Mouse (Mus musculus): ENCODE data around the gene Denr.

Gene Denr

DNA sequence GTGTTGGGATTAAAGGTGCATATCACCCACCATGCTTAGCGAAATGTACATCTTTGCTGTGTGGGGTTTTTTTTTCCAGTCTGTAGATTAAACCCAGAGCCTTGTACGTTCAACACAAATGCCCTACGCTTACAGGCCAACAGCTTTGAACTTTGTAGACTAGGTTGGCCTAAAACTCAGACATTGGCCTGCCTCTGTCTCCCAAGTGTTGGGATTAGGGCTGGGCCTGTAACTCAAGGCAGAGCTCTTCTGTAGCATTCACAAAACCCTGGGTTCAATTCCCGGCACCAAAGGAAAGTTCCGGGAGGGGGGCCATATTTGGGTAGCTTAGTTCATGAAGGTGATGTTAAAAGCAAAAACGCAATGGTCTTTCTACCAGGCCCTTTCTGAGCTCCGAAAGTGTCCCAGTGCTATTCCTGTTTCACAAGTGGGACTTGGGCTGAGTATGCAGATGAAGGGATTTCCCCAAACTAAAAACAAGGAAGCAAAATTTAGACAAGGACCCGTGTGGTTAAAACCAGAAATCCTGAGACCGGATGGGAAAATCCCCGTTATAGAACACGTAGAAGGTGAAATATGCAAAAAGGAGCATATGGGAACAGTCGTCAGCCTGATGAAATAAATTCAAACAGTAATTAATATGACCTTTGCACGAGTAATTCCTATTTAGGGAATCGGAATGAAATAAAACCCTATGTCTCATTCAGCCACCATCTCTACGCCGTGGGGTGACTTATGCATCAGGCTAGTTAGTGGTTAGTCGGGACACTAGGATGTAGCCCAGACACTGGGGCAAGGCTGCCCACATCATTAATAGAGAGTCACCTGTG lies 614 bp upstream of the Denr start:
- no peak for DNase-seq (ENCODE audit: low spot score in 2 of 2)

DNA sequence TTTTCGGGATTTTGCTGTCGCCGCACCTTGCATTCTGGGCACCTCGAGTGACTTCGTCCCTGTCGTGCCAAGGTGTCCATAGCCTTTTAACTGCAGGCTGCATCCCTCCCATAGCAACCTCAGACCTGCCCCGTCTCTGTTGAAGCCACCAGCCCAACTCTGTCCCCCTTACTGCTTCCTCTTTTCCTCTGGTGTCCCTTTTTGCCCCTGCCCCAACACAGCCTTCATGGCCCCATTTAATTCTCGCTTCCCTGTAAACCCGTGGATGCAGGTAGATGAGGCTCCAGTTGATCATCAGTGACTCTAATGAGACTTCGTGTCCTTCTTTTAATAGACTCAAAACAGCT lies 629 bp downstream of the Denr start:
- no peak for DNase-seq (ENCODE audit: low spot score in 2 of 2)

DNA sequence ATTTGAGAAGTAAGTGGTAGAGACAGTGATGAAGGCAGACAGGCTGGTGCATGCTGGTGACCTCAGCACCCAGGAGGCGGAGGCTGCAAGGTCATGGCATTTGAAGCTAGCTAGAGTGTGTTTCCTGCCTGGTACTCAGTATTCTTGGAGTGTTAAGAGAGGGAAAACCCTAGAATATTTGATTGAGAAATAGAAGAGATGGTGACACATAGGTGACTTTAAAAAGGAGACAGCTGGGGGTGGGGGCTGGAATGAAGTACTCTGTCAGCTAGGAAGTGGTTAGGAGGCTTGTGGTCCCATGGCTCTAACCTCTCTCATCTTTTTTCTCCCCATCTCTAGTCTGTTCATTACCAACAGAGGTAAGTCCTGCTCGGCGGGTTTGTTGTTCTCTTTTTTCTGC lies 7.9 kb downstream of the Denr start:
- DNase-seq (ENCODE audit: low spot score in 2 of 2): no peak

- DNase-seq (ENCODE audit: low spot score in 2 of 2): no peak
These were observed 15.1 kb downstream of the Denr start for GRCm38 (mm10) chr5:123922112-123922511.

GRCm38 (mm10) chr5:123927118-123927517 lies 20.1 kb downstream of the Denr start, which contains the start of gene Gm43518:
Gene Gm43518 (plus strand): TSS chr5:123927418.
- no peak for DNase-seq (ENCODE audit: low spot score in 2 of 2)

GRCm38 (mm10) chr5:123930508-123930989 lies 23.6 kb downstream of the Denr start, which contains the start of gene Ccdc62:
Gene Ccdc62 (plus strand): TSS chr5:123930679.
- DNase-seq (ENCODE audit: low spot score in 2 of 2): peak; percentile 81 to 90

GRCm38 (mm10) chr5:123931131-123931530 lies 24.2 kb downstream of the Denr start:
- DNase-seq (ENCODE audit: low spot score in 2 of 2): no peak

- DNase-seq (ENCODE audit: low spot score in 2 of 2): no peak
These were observed 26.0 kb downstream of the Denr start for GRCm38 (mm10) chr5:123932927-123933326.

DNA sequence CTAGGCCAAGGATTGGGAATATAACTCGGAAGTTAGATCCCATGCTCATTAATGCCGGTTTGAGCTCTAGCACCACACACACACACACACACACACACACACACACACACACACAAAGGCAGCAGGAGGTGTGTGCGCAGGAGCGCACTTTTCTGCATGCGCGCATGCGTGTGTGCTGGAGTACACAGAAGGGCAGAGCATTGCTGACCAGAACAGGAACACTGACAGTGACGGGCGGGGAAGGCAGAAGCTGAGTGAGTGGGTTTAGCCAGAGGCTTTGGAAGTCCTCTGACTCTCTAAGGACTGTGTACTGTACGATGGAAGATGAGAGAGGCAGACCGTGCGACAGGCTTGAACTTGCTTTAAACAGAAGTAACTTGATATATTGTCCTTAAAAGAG lies 26.6 kb downstream of the Denr start:
- DNase-seq (ENCODE audit: low spot score in 2 of 2): no peak

- no peak for DNase-seq (ENCODE audit: low spot score in 2 of 2)
These were observed 27.1 kb downstream of the Denr start for GRCm38 (mm10) chr5:123933957-123934591.

- no peak for DNase-seq (ENCODE audit: low spot score in 2 of 2)
These were observed 29.0 kb downstream of the Denr start for GRCm38 (mm10) chr5:123935931-123936330.

DNA sequence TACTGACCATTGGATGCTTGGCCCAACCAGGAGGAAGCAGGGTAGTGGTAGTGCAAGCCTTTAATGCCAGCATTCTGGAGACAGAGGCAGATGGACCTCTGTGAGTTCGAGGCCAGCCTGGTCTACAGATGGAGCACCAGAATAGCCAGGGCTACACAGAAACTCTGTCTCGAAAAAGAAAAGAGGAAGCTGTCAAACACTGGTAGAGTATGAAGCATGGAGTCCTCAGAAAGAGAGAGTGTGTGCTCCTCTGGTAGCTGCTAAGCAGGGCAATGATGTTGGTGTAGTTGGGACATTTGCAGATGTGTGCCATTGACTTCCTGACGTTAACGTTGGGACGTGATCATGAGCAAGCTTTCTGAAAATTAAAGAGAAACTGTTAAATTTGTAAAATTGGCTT lies 31.5 kb downstream of the Denr start:
- no peak for DNase-seq (ENCODE audit: low spot score in 2 of 2)

DNA sequence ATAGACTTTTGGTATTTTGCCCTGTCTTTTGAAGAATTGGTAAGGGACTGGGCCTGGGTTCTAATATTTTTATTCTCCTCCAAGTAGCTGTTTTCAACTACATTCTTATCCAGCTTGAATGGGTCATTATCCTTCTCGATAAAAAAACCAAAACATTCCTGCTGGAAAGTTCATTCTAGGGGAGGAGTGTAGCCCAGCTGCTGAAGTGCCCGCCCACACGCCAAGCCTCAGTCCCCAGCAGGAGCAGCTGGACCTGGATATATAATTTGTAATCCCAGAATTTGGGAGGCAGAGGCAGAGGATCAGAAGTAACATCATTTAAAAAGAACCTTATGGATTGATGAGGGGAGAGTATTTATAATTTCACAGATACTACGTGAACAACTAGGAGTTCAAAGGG lies 39.6 kb downstream of the Denr start:
- DNase-seq (ENCODE audit: low spot score in 2 of 2): no peak

DNA sequence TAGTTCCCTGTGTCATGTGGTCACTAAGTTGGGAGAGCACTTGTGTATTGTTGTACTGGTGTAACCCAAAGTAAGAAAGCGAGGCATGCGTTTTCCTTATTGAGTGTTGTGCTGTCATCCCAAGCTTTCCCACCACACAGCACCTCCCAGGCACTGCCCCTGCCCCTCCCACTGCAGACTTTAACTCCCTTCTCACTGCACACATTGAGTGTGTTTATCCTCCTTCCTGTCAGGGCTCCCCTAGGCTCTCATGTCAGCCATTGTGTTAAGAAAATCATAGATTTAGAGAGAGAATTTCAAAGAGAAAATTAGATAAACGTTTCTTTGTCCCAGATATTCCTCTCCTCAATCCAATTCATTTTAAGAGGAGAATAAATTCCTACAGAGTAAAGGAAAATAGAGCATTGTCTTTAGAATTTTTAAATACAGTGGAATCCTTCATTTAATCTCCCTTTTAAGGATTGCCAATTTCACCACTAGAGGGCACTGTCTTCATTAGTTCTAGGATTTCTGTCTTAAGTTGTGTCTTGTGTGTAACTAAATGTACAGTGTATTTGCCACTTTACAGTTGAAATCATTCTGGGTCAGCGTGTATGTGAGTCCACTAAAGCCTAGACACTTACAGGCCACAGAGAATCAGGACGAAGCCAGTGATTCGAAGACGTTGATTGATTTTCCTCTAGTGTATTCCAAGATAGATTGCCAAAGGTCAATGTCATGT lies 40.2 kb downstream of the Denr start:
- no peak for DNase-seq (ENCODE audit: low spot score in 2 of 2)

GRCm38 (mm10) chr5:123952365-123953045 lies 45.5 kb downstream of the Denr start:
- no peak for DNase-seq (ENCODE audit: low spot score in 2 of 2)

DNA sequence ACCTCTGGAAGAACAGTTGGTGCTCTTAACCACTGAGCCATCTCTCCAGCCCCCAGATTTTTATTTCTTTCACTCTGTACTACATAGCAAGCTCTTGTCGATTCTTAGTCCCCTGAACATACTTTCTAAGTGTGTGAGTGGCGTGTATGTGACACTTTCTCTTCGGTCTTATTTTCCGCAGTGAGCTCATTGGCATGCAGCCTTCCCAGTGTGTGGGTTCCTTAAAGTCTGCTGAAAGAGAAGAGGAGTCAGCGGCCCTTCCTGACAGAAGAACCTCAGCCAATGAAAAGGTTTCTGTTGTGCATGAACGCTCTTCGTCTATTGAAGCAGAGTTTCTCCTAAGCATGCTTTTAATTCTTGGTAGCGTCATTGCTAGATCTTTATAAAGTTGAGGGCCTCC lies 50.2 kb downstream of the Denr start:
- DNase-seq (ENCODE audit: low spot score in 2 of 2): no peak

DNA sequence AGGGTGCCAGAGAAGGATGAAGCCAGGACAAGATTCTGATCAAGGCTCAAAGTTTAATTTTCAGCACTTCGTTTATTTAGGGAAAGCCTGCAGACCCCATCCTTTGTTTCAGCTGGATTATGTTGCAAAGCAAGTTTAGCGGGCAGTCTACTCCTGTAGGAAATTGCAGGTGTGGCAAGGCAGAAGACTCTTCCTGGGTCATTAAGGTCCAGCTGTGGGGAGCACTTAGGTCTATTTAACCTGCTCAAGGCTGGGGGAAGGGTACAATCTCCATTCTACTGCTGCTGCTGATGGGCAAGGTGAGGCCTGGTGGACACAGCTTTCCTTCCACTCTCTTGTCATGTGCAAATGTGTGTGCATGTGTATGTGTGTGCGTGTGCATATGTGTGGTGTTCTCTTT lies 52.0 kb downstream of the Denr start:
- DNase-seq (ENCODE audit: low spot score in 2 of 2): no peak

DNA sequence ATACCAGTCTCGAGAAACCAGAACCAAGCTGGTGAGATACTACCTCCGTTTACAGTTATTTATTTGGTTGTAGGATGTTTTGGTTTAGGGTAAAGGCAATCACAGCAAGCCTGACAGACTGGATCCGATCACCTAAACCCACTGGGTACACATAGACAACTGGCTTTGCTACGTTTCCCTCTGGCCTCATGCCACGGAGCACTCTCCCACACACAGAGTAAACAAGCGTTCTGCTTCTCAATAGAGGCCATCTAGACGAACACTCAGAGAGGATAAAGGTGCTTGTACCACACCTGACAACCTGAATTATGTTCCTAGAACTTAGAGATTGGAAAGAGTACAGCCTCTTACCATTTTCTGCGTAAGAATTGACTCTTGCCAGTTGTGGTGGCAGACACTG lies 53.2 kb downstream of the Denr start:
- DNase-seq (ENCODE audit: low spot score in 2 of 2): no peak

DNA sequence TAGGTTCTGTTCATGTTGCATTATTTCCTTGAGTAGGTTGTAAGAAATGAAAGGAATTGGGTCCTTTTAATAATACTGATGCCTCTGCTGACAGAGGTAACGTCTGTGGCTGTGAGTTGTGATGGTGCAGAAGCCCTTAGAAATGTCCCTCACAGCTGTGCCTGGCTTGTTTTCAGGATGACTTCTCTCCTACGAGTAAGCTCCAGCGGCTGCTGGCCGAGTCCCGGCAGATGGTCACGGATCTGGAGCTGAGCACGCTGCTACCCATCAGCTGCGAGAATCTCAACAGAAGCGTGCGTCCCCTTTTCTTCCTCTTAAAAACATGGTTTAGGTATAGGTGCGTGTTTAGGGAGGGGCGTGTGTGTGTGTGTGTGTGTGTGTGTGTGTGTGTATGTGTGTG lies 54.1 kb downstream of the Denr start:
- DNase-seq (ENCODE audit: low spot score in 2 of 2): peak in 1 of 2 experiments; percentile 6

DNA sequence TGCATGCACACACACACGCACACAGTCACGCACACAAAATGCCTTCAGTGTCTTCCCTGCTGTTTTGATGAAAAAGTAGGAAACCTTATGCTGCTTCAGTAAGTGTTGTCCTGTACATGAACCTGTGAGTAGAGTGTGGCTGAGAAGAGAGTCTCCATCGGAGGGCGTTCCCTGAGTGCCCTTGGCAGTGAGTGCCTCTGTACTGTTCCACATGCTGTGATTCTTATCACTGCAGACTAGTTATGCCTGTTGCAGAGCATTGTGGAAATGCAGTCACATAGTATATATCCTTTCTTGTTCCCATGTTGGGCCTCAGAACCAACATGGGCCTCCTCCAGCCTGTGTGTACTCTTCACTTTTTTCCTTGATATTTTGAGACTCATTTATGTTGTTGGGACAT lies 57.2 kb downstream of the Denr start:
- DNase-seq (ENCODE audit: low spot score in 2 of 2): no peak

DNA sequence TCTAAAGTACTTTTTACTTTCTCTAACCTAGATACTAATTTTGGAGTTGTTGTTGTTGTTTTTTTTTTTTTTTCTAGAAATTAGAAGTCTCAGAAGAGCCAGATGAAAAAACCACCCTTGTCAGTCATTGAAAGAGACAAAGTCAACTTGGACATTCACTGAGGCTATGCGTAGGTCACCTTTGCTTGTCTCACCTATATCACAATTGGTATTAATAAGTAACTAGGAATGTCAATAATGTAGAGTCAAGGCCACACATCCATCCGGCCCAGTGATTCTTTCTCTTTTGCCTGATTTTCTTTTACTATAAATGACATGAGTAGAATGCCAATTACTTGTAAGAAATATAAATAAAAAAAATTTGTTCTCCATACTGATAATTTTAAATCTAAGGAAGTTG lies 59.8 kb downstream of the Denr start:
- DNase-seq (ENCODE audit: low spot score in 2 of 2): no peak

DNA sequence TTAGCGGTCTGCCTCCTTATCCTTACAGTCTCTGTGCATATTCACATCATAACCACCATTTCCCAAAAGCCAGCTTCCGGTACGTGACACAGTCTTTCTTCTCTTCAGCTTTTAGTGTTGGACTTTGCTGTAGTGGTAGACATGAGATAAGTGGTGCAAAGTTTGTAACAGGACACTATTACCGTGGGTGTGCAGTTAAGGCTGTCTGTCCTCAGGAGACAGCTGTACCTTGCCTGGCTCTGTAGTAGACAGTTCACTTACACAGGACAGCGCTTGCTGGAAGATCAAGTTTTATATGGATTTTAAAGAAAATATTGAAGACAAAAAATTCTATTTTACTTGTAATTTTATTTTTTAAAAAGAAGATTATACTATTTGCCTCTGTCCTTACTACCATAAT lies 61.5 kb downstream of the Denr start:
- no peak for DNase-seq (ENCODE audit: low spot score in 2 of 2)

Measured in frontal cortex, postnatal 10 days (tissue).